Mouse (Mus musculus): ENCODE data around the gene Itgb1. TPM values are rescaled to one million over a fixed set of nuclear protein-coding genes. Genes with fewer than 3 reads are reported as not detected.
A peak's percentile ranks its signal among the peaks of the same experiment; 100 is the strongest.

The Itgb1 gene
- polyA plus RNA-seq, 1 experiment from 2014 or later: 88.0 TPM

DNA sequence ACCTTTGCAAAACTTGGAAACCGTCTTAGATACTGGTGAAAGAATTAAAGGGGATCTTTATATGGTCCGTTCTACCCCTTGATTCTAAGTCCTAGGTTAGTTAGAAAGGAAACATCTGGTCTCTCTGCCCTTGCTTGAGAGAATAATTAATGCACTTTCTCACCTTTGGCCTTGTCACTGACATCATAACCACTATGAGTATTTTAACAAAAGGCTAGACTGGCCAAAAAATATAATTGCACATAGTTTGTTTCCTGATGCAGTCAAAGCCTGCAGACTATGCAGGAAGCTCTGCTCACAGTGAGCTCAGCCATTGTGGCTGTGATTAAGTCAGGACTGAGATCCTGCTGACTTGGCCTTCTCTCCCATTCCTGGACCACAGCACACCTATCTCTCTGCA is 22.3 kb upstream of the Itgb1 start:
- Histone ChIP-seq H3K4me3 (no peak overlapping the region), H3K27ac (replicated peaks) (no peak overlapping the region)

DNA sequence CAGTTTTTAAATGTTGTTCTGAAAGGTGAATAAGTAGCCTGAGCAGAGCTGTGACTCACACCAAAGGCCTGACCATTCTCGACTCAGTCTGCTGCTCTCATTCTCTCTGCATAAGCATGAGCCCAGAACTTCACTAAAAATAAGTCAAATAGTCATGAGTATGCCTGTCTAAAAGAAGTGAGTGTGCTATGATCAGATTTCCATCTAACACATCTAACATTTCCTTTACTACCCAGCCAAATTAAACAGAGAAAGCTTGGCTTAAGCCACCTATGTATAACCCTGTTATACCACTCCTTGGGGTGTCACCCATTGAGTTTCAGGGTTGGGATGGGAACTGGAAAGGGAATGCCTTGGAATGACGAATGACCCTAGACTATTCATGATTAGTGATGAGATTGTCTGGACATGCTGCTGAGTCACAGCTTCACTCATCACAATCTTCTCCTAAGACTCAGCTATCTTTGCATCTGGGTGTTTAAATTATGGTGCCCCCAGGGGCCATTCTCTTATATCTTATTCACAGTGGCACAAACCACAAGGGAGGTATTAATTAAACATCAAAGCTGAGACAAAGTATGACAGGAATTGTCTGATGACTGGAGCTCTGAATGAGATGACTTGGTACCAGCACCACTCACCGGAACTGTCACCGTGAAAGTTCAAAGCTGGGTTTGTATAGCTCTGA is 18.7 kb upstream of the Itgb1 start:
- no peak overlapping the region for H3K27ac ChIP-seq (replicated peaks)
- ATAC-seq (ENCODE audit: low FRiP score, low read depth): no peak
- 77% methylated on average over 4 of the region's 4 CpGs for WGBS

More for the DNA sequence above, 22.3 kb upstream of the Itgb1 start:
- no peak overlapping the region for H3K4me2 ChIP-seq
- H3K9me3 ChIP-seq: no peaks in the 10 kb centered on the region
- no peak overlapping the region for H3K9ac ChIP-seq
- H3K27me3 ChIP-seq: no peaks in the 10 kb centered on the region
- ATAC-seq (ENCODE audit: low FRiP score, low read depth): no peak
- H3K36me3 ChIP-seq: no peaks in the 10 kb centered on the region
- WGBS: 72% methylated on average over 2 of the region's 2 CpGs
- no peaks in the 10 kb centered on the region for H3K4me1 ChIP-seq (replicated peaks)

DNA sequence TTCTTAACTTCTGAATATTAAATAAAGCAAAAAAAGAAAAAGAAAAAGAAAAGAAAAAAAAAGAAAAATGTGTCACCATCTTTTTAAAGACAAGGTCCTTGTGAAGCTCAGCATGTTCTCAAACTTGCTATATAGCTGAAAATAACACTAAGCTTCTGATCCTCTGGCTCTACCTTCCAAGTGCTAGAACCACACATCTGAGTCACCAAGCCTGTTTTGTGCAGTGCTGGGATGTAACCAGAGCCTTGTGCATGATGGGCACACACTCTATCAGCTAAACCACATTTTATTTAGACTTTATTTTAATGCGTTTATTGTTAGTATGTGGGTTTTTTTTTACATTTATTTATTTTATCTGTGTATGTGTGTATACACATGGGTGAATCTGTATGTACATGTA is 13.6 kb upstream of the Itgb1 start:
- ATAC-seq (ENCODE audit: low FRiP score, low read depth): no peak
- 96% methylated on average over 1 of the region's 1 CpGs for WGBS
- no peak overlapping the region for H3K4me3 ChIP-seq

More for the DNA sequence above, 18.7 kb upstream of the Itgb1 start:
- no peaks in the 10 kb centered on the region for H3K27me3 ChIP-seq
- no peaks in the 10 kb centered on the region for H3K36me3 ChIP-seq
- no peak overlapping the region for H3K4me3 ChIP-seq
- H3K4me2 ChIP-seq: no peak overlapping the region
- no peaks in the 10 kb centered on the region for H3K4me1 ChIP-seq (replicated peaks)
- H3K9ac ChIP-seq: no peak overlapping the region
- no peaks in the 10 kb centered on the region for H3K9me3 ChIP-seq

DNA sequence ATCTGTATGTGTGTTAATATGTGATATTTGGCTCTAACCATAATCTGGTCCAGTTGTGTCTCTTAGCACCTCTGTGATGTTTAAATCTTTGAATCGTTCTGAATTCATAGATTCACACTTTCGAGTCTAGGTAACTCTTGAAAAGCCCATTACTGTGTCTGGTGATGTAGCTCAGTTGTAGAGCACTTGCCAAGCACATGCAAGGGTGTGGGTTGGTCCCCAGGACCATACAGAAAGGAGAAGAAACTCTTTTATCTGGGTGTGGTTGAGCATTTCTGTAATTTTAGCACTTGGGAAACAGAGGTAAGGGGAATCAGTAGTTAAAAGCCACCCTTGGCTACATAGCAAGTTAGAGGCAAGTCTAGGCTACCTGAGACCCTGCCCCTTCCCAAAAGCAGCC is 13.0 kb upstream of the Itgb1 start:
- H3K27me3 ChIP-seq: no peaks in the 10 kb centered on the region
- H3K4me1 ChIP-seq (replicated peaks): no peaks in the 10 kb centered on the region
- H3K27ac ChIP-seq (replicated peaks): no peak overlapping the region
- 87% methylated on average over 2 of the region's 2 CpGs for WGBS
- no peaks in the 10 kb centered on the region for H3K36me3 ChIP-seq
- no peaks in the 10 kb centered on the region for H3K9me3 ChIP-seq
- ATAC-seq (ENCODE audit: low FRiP score, low read depth): no peak
- no peak overlapping the region for H3K4me2 ChIP-seq
- H3K9ac ChIP-seq: no peak overlapping the region
- no peak overlapping the region for H3K4me3 ChIP-seq

More for the DNA sequence above, 13.6 kb upstream of the Itgb1 start:
- H3K9me3 ChIP-seq: no peaks in the 10 kb centered on the region
- no peak overlapping the region for H3K4me2 ChIP-seq
- no peaks in the 10 kb centered on the region for H3K4me1 ChIP-seq (replicated peaks)
- H3K27me3 ChIP-seq: no peaks in the 10 kb centered on the region
- no peak overlapping the region for H3K27ac ChIP-seq (replicated peaks)
- H3K36me3 ChIP-seq: no peaks in the 10 kb centered on the region
- H3K9ac ChIP-seq: no peak overlapping the region

DNA sequence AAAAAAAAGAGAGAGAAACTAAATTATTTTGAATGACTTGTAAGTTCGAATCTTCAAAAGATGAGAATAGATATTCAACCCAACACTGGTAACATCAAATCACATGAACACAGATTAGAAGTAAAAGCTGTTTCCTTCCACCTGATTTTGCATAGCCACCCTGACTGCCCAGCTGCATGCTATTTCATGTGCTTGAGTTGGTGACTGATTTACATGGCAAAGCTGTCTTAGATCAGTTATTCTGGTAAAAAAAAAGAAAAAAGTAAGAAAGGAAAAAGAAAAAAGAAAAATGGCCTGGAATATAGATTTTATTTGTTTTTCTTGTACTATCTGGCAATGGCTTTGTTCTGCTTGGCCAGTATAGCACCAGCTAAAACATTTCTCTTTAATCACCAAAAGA is 12.5 kb upstream of the Itgb1 start:
- Histone ChIP-seq H3K27ac (replicated peaks) (no peak overlapping the region), H3K36me3 (no peaks in the 10 kb centered on the region), H3K4me2 (no peak overlapping the region), H3K4me1 (replicated peaks) (no peaks in the 10 kb centered on the region), H3K9ac (no peak overlapping the region), H3K9me3 (no peaks in the 10 kb centered on the region), H3K27me3 (no peaks in the 10 kb centered on the region), H3K4me3 (no peak overlapping the region)
- ATAC-seq (ENCODE audit: low FRiP score, low read depth): no peak
- 86% methylated on average over 1 of the region's 1 CpGs for WGBS

DNA sequence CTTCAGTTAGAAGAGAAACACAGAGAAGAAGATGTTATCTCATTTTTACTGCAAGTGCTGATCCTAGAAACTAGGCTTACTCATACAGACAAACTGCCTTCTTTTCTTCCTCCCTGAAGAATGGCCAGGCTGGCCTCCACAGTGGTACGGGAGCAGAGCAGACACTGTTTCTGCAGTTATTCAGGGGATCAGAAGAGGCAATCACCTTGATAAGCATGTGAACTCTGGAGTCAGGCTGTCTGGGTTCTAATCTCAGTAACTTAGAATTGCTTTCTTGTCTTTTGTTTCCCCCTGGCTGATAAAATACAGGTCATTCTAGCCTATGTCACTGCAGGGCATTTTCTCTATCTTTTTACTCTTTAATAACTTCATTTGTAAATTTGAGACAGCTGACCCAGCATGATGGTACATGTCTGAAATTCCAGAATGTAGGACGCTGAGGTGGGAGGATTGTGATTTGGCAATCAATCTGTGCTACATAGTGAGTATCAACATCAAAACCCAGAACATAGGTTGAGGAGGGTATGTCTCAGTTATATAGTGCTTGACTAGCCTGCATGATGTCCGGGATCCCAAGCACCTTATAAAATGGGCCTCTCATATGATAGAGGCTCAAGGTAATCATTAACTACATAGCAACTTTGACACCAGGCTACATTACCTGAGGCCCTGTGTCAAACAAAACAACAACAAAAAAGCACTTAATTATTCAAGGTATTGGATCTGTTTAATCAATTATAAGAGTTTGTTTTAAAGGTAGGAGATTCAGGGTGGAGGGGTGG is 9.4 kb upstream of the Itgb1 start:
- no peaks in the 10 kb centered on the region for H3K27me3 ChIP-seq
- no peaks in the 10 kb centered on the region for H3K36me3 ChIP-seq
- H3K4me2 ChIP-seq: no peak overlapping the region
- H3K9me3 ChIP-seq: no peaks in the 10 kb centered on the region
- no peaks in the 10 kb centered on the region for H3K4me1 ChIP-seq (replicated peaks)
- H3K4me3 ChIP-seq: no peak overlapping the region
- no peak overlapping the region for H3K27ac ChIP-seq (replicated peaks)
- H3K9ac ChIP-seq: no peak overlapping the region
- ATAC-seq (ENCODE audit: low FRiP score, low read depth): no peak
- 84% methylated on average over 3 of the region's 3 CpGs for WGBS

DNA sequence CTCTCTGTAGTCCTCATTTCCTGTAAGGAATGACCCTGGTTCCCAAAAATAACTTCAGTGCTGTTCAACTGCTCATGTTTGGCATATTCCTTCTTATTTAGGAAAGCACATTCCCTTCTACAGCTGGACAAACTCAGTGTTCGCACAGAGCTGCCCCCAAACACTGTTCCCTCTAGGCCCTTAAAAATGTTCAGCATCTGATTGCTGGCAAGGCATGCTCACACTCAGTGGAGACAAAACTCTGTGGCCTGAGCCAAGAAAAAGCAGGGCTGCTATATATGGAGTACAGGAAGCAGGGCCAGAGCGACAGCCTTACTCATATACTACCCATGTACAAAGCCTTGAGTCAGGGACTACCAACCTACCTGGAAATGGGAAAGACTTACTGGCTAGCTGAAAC is 5.5 kb upstream of the Itgb1 start:
- H3K36me3 ChIP-seq: no peaks in the 10 kb centered on the region
- 0 out of 2 replicates have a peak overlapping the region, but pooled peaks have one; percentile 15 for H3K27ac ChIP-seq (replicated peaks)
- no peaks in the 10 kb centered on the region for H3K27me3 ChIP-seq
- no peaks in the 10 kb centered on the region for H3K9me3 ChIP-seq
- H3K4me2 ChIP-seq: no peak overlapping the region
- ATAC-seq (ENCODE audit: low FRiP score, low read depth): no peak
- no peak overlapping the region for H3K4me3 ChIP-seq
- whole genome bisulfite sequencing: 79% methylated on average over 2 of the region's 2 CpGs
- no peak overlapping the region for H3K9ac ChIP-seq
- H3K4me1 ChIP-seq (replicated peaks): peaks cover 4% of the 10 kb centered on the region

DNA sequence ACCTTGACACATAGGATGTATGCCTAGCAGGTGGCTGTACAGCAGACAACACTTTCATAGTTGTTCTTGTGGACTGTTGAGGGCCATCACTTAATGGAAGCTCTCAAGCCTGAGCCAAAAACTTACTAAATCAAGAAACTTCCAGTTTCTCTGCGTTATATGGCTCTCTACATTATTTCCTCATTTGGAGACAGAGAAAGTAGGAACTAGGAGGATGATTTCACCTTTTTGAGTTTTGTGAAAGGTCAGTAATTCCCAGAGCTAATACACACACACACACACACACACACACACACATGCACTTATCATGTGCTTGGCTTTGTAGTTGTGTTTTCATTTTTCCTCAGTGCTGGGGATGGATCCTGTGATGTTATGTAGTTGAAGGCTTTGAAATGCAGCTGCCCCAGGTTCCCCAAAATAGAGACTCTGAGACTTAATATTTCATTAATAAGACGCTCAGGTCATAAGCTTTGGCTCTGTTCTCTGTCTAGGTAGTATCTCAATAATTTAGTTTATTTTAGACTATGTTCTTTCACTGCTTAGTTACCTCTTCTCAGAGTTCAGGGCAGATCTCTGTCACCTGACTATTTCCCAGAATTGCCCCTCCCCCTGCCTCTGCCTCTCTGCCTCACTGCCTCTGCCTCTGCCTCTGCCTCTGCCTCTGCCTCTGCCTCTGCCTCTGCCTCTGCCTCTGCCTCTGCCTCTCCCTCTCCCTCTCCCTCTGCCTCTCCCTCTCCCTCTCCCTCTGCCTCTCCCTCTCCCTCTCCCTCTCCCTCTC is 4.7 kb upstream of the Itgb1 start:
- H3K4me2 ChIP-seq: no peak overlapping the region
- no peaks in the 10 kb centered on the region for H3K9me3 ChIP-seq
- H3K4me1 ChIP-seq (replicated peaks): peaks cover 4% of the 10 kb centered on the region
- no peak overlapping the region for H3K9ac ChIP-seq
- whole genome bisulfite sequencing: 92% methylated on average over 2 of the region's 2 CpGs
- no peaks in the 10 kb centered on the region for H3K36me3 ChIP-seq
- H3K4me3 ChIP-seq: no peak overlapping the region
- ATAC-seq (ENCODE audit: low FRiP score, low read depth): no peak
- no peaks in the 10 kb centered on the region for H3K27me3 ChIP-seq
- no peak overlapping the region for H3K27ac ChIP-seq (replicated peaks)

DNA sequence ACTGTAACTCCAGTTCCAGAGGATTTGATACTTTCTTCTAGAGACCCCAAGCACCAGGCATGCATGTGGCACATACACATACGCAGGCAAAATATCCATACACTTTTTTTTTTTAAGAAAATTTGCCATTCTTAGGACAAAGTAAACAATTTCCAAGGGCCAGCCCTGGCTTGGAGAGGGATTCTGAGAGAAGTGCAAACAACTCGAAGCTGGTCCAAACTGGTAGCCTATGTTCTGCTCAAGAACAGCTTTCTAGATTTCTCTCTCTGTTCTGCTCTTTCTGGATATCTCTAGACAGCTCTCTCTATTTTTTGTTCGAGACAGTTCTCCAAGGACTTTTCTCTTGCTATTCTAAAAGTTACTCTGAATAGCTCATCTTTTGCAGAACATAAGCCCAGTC is 3.5 kb upstream of the Itgb1 start:
- no peak overlapping the region for H3K9ac ChIP-seq
- peaks cover 4% of the 10 kb centered on the region for H3K4me1 ChIP-seq (replicated peaks)
- 92% methylated on average over 3 of the region's 3 CpGs for WGBS
- no peak overlapping the region for H3K27ac ChIP-seq (replicated peaks)
- H3K9me3 ChIP-seq: no peaks in the 10 kb centered on the region
- ATAC-seq (ENCODE audit: low FRiP score, low read depth): no peak
- H3K36me3 ChIP-seq: no peaks in the 10 kb centered on the region
- H3K4me3 ChIP-seq: no peak overlapping the region
- no peak overlapping the region for H3K4me2 ChIP-seq
- H3K27me3 ChIP-seq: no peaks in the 10 kb centered on the region

DNA sequence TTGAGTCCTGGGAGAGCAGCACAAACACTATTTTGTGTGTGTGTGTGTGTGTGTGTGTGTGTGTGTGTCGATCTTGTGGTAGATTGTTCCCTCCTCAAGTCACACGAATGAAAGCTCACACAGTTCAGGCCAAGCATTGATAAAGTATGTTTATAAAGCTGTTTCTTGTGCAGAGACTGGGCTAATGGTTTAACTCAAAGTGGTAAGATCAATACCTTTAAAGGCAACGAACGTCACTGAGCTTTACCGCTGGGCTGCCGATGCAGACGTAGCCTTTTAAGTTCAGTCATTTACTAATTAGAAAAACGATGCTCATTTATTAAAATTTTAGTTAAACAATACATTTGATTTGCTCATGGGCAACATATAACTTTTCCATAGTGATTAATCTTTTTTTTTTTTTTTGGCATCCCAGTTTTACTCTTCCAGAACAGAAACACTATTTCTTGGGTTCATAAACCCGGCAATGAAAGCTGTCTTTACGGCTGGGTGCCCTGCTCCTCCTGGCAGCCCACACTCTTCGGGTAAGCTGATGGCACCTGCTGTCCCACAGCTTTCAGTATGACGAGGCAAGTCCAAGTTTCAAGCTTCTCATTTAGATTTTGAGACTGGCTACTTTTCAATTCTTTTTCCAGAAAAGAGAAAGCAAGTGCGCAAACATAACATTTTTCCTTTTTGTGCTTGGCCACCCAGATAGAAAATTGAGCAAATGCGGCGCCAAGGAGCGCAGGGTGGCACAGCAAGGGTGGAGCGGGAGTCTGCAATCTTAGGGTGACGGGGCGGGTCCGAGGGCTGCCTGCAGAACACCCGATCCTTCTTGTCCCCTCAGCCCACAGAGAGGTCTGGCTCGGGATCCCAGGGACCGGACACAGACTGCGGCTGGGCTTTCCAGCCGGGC is 596 bp upstream of the Itgb1 start:
- Histone ChIP-seq H3K4me1 (replicated peaks) (peaks cover 22% of the 10 kb centered on the region), H3K4me2 (peak overlapping the region; percentile 75), H3K36me3 (no peaks in the 10 kb centered on the region), H3K9ac (peak overlapping the region; percentile 97), H3K4me3 (peak overlapping the region; percentile 89), H3K9me3 (no peaks in the 10 kb centered on the region), H3K27me3 (no peaks in the 10 kb centered on the region), H3K27ac (replicated peaks) (peak overlapping the region; percentile 100)
- ATAC-seq (ENCODE audit: low FRiP score, low read depth): no peak; the same call in 1 of the 2 replicates
- 5% methylated on average over 25 of the region's 25 CpGs for WGBS

DNA sequence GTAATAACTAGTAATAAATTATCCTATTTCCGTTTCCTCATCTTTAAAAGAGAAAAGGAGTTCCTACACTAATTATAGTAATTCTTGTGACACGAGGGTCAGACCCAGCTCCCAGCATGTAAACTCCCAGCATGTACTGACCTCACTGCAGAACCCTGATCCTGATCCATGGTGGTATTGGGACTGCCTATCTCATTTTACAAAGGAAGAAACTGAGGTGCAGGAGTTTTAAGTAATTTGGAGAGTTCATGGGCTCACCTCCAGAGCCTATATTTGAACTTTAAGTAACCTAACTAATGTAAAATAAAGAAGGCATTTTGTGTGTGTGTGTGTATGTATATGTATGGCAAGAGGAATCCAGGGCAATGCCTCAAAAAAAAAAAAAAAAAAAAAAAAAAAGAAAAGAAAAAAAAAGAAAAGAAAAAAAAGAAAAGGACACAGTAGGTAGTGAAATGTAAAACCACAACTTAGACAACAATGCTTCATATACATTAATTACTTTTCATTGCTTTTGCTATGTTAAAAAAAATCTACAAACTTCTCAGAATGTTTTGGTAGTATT is 1.1 kb downstream of the Itgb1 start:
- Histone ChIP-seq H3K4me3 (peak overlapping the region; percentile 89), H3K27me3 (no peaks in the 10 kb centered on the region), H3K9ac (peak overlapping the region; percentile 97), H3K4me1 (replicated peaks) (peaks cover 30% of the 10 kb centered on the region), H3K4me2 (peak overlapping the region; percentile 75), H3K9me3 (no peaks in the 10 kb centered on the region), H3K36me3 (no peaks in the 10 kb centered on the region), H3K27ac (replicated peaks) (peak overlapping the region; percentile 100)
- ATAC-seq (ENCODE audit: low FRiP score, low read depth): no peak
- 0% methylated on average over 2 of the region's 2 CpGs for WGBS
